ENCODE assay signal across 9 mouse cellular contexts in genomic region chr2:127773938-127774577, GRCm38 (mm10). TPM values are rescaled to one million over a fixed set of nuclear protein-coding genes. Genes with fewer than 3 reads are reported as not detected.
DNase-seq lines count a peak whose midpoint lies in the region; ATAC-seq lines count a peak whose summit lies in the region.
"Had no signal": no experiment of that assay in that cellular context is flagged by ENCODE, and none has a peak within 500 bp of the region (broad histone marks: within the 10 kb centered on the region; RNA-seq: fewer than 3 reads in every experiment).

No protein-coding gene starts in this region.

- intact Hi-C loops in left cerebral cortex, postnatal 10 days (cut with DNase I) = no loop called here

- H3K9me3 ChIP-seq in heart, embryonic 13.5 days = no peaks in the 10 kb centered on the region
- no peaks in the 10 kb centered on the region for H3K9me3 ChIP-seq in hindbrain, embryonic 10.5 days
- H3K9me3 ChIP-seq in midbrain, embryonic 12.5 days = no peaks in the 10 kb centered on the region

- H3K9ac ChIP-seq in heart, embryonic 13.5 days = 0 out of 2 replicates have a peak overlapping the region, but pooled peaks have one; percentile 33
- peak overlapping the region; percentile 43; the same call in 1 of the 2 replicates for H3K9ac ChIP-seq in midbrain, embryonic 12.5 days (replicated peaks)

- H3K4me2 ChIP-seq in heart, embryonic 13.5 days = peak overlapping the region; percentile 7; the same call in 1 of the 2 replicates
- H3K4me2 ChIP-seq in midbrain, embryonic 12.5 days (replicated peaks) = peak overlapping the region; percentile 38

- no peak for ATAC-seq in heart, embryonic 13.5 days (ENCODE audit: extremely low read depth, insufficient number of reproducible peaks, low FRiP score, low TSS enrichment)
- ATAC-seq in midbrain, embryonic 12.5 days (ENCODE audit: low FRiP score, low read depth) = peak; percentile 85

- peaks cover 38% of the 10 kb centered on the region for H3K36me3 ChIP-seq in heart, embryonic 13.5 days
- peaks cover 79% of the 10 kb centered on the region for H3K36me3 ChIP-seq in hindbrain, embryonic 10.5 days
- peaks cover 46% of the 10 kb centered on the region for H3K36me3 ChIP-seq in midbrain, embryonic 12.5 days

- H3K4me3 ChIP-seq in heart, embryonic 13.5 days = no peak overlapping the region
- H3K4me3 ChIP-seq in hindbrain, embryonic 10.5 days = no peak overlapping the region
- H3K4me3 ChIP-seq in midbrain, embryonic 12.5 days = 0 out of 2 replicates have a peak overlapping the region, but pooled peaks have one; percentile 4

- H3K4me1 ChIP-seq in heart, embryonic 13.5 days = no peaks in the 10 kb centered on the region; the same call in 1 of the 2 replicates
- H3K4me1 ChIP-seq in hindbrain, embryonic 10.5 days (replicated peaks) = peaks cover 12% of the 10 kb centered on the region
- peaks cover 10% of the 10 kb centered on the region for H3K4me1 ChIP-seq in midbrain, embryonic 12.5 days

- no peak overlapping the region for H3K27ac ChIP-seq in heart, embryonic 13.5 days (replicated peaks)
- H3K27ac ChIP-seq in hindbrain, embryonic 10.5 days = peak overlapping the region; percentile 71
- H3K27ac ChIP-seq in midbrain, embryonic 12.5 days (replicated peaks) = peak overlapping the region; percentile 82

- H3K27me3 ChIP-seq in heart, embryonic 13.5 days (replicated peaks) = no peaks in the 10 kb centered on the region
- H3K27me3 ChIP-seq in hindbrain, embryonic 10.5 days (ENCODE audit: insufficient read depth, poor library complexity, severe bottlenecking) = no peaks in the 10 kb centered on the region
- no peaks in the 10 kb centered on the region for H3K27me3 ChIP-seq in midbrain, embryonic 12.5 days

- no peak for DNase-seq in heart, postnatal 4 days
- DNase-seq in embryo, embryonic 10.5 days (ENCODE audit: low spot score) = peak; percentile 14
- no peak for DNase-seq in hindbrain, embryonic 10.5 days (ENCODE audit: low spot score)
- DNase-seq in ovary, postnatal 10 days (ENCODE audit: low spot score) = no peak
- no peak for DNase-seq in left cerebral cortex, postnatal 10 days (ENCODE audit: extremely low spot score in 1 of 2, low spot score in 2 of 2)
- DNase-seq in spleen, postnatal 14 days (ENCODE audit: low spot score in 2 of 2) = no peak
- DNase-seq: cerebellum, adult 11 months had no signal

- 48% methylated on average over 15 of the region's 15 CpGs for WGBS in heart, embryonic 13.5 days
- WGBS in hindbrain, embryonic 10.5 days = 58% methylated on average over 15 of the region's 15 CpGs
- 23% methylated on average over 15 of the region's 15 CpGs for WGBS in midbrain, embryonic 12.5 days

RNA-seq across cellular contexts. Expression of gene Nphp1, which starts 14.6 kb away (rescaled TPM):
- 14.9 and 16.4 TPM in 2 replicates for polyA plus RNA-seq in heart, embryonic 13.5 days (2015; fragmentation: Nextera tagmentation; extraction: Ambion mirVana)
- 10 to 100 TPM; 13.9 to 14.2 TPM for total RNA-seq in heart, postnatal 4 days (2021)
- polyA plus RNA-seq in hindbrain, embryonic 10.5 days (2016; fragmentation: Nextera tagmentation; extraction: Ambion mirVana) = 34.4 and 39.3 TPM in 2 replicates
- polyA plus RNA-seq in midbrain, embryonic 12.5 days (2016; fragmentation: Nextera tagmentation; extraction: Ambion mirVana) = 31.7 and 33.3 TPM in 2 replicates
- total RNA-seq in left cerebral cortex, postnatal 10 days (2021) = 10 to 100 TPM; 15.6 to 16.6 TPM

RNA-seq across cellular contexts. Expression of gene Mtln, which starts 18.2 kb away (rescaled TPM):
- 43.2 and 45.1 TPM in 2 replicates for polyA plus RNA-seq in heart, embryonic 13.5 days (2015; fragmentation: Nextera tagmentation; extraction: Ambion mirVana)
- 10 to 100 TPM; 30.3 to 30.5 TPM for total RNA-seq in heart, postnatal 4 days (2021)
- 23.3 and 26.8 TPM in 2 replicates for polyA plus RNA-seq in hindbrain, embryonic 10.5 days (2016; fragmentation: Nextera tagmentation; extraction: Ambion mirVana)
- 30.6 and 31.7 TPM in 2 replicates for polyA plus RNA-seq in midbrain, embryonic 12.5 days (2016; fragmentation: Nextera tagmentation; extraction: Ambion mirVana)
- total RNA-seq in left cerebral cortex, postnatal 10 days (2021) = 10 to 100 TPM; 39.5 to 43.4 TPM

RNA-seq across cellular contexts. Expression of gene Mall, which starts 44.3 kb away (rescaled TPM):
- 5.4 and 5.9 TPM in 2 replicates for polyA plus RNA-seq in heart, embryonic 13.5 days (2015; fragmentation: Nextera tagmentation; extraction: Ambion mirVana)
- 10 to 100 TPM; 15.5 to 17.0 TPM for total RNA-seq in heart, postnatal 4 days (2021)
- 0.77 and 1.8 TPM in 2 replicates for polyA plus RNA-seq in hindbrain, embryonic 10.5 days (2016; fragmentation: Nextera tagmentation; extraction: Ambion mirVana)
- 0.63 and 0.74 TPM in 2 replicates for polyA plus RNA-seq in midbrain, embryonic 12.5 days (2016; fragmentation: Nextera tagmentation; extraction: Ambion mirVana)
- under 1 TPM; 0.79 to 0.88 TPM for total RNA-seq in left cerebral cortex, postnatal 10 days (2021)

RNA-seq across cellular contexts. Expression of gene Bub1, which starts 57.6 kb away (rescaled TPM):
- 40.6 and 43.4 TPM in 2 replicates for polyA plus RNA-seq in heart, embryonic 13.5 days (2015; fragmentation: Nextera tagmentation; extraction: Ambion mirVana)
- 10 to 100 TPM; 22.8 to 25.7 TPM for total RNA-seq in heart, postnatal 4 days (2021)
- polyA plus RNA-seq in hindbrain, embryonic 10.5 days (2016; fragmentation: Nextera tagmentation; extraction: Ambion mirVana) = 64.5 and 98.5 TPM in 2 replicates
- 67.6 and 68.3 TPM in 2 replicates for polyA plus RNA-seq in midbrain, embryonic 12.5 days (2016; fragmentation: Nextera tagmentation; extraction: Ambion mirVana)
- 1 to 10 TPM; 1.2 to 2.3 TPM for total RNA-seq in left cerebral cortex, postnatal 10 days (2021)
